Mouse (Mus musculus) heart, embryonic 12.5 days (tissue): ENCODE measurements at regions not wholly inside any gene's neighbourhood (a gene's known extent, or its start where the extent isn't known, plus 50 kb on each side); places are given as distances from the start of the nearest gene placed in this dataset.
"Not testable (repeated sequence)": the region's sequence is repeated elsewhere in the genome, so short reads cannot be mapped to it uniquely, and the experiment has no call there.

Experiments
- ATAC-seq: fragments of 200-750 bp; cut with Nextera tagmentation; 2 replicates; pipeline ENCODE4 v1.8.0; 2017; ENCODE audit warnings: moderate TSS enrichment, moderate library complexity; ENCODE audit not compliant: insufficient number of reproducible peaks, low FRiP score
- H3K27ac ChIP-seq: fragments of 300-500 bp; sonication (generic); 2 replicates; pipeline ENCODE4 v1.5.1; 2016; ENCODE audit warnings: mild to moderate bottlenecking, moderate library complexity; ENCODE audit not compliant: poor library complexity, severe bottlenecking
- H3K27me3 ChIP-seq: fragments of 300-500 bp; sonication (generic); replicated peaks from 2 replicates; pipeline ENCODE4 v1.6.1; 2016; ENCODE audit warnings: mild to moderate bottlenecking, moderate library complexity
- H3K36me3 ChIP-seq: fragments of 300-500 bp; sonication (generic); 2 replicates; pipeline ENCODE4 v1.6.1; 2016; ENCODE audit warnings: mild to moderate bottlenecking, moderate library complexity
- H3K4me1 ChIP-seq: fragments of 300-500 bp; sonication (generic); replicated peaks from 2 replicates; pipeline ENCODE4 v1.6.1; 2016; ENCODE audit warnings: mild to moderate bottlenecking
- H3K4me2 ChIP-seq: fragments of 300-500 bp; sonication (generic); 2 replicates; pipeline ENCODE4 v1.6.1; 2016; ENCODE audit warnings: mild to moderate bottlenecking, moderate library complexity
- H3K4me3 ChIP-seq: fragments of 300-500 bp; sonication (generic); 2 replicates; pipeline ENCODE4 v1.5.1; 2016; ENCODE audit warnings: mild to moderate bottlenecking
- H3K9ac ChIP-seq: fragments of 300-500 bp; sonication (generic); 2 replicates; pipeline ENCODE4 v1.6.1; 2016; ENCODE audit warnings: mild to moderate bottlenecking, moderate library complexity
- H3K9me3 ChIP-seq: fragments of 300-500 bp; sonication (generic); replicated peaks from 2 replicates; pipeline ENCODE4 v1.6.1; 2016; ENCODE audit warnings: mild to moderate bottlenecking, moderate library complexity
- WGBS: fragments of 180-500 bp; shearing (Covaris S2); methylation state at CpG from one replicate; pipeline ENCODE4 v1.1.7; 2016; 5-methylcytosine and 5-hydroxymethylcytosine counted together

- no peak overlapping the region for H3K27ac ChIP-seq
- H3K4me1 ChIP-seq: no peaks in the 10 kb centered on the region; the same call in 1 of the 2 replicates
- H3K36me3 ChIP-seq: no peaks in the 10 kb centered on the region
- no peaks in the 10 kb centered on the region for H3K27me3 ChIP-seq
- no peak overlapping the region for H3K9ac ChIP-seq
- H3K9me3 ChIP-seq: no peaks in the 10 kb centered on the region
- 73% methylated on average over 9 of the region's 9 CpGs for WGBS
- H3K4me2 ChIP-seq: no peak overlapping the region
- no peak overlapping the region for H3K4me3 ChIP-seq
- ATAC-seq: no peak
Measured at GRCm38 (mm10) chr2:171587635-171588034, 455.6 kb downstream of the Cbln4 start.

- Histone ChIP-seq H3K9me3 (no peaks in the 10 kb centered on the region), H3K4me3 (no peak overlapping the region), H3K36me3 (no peaks in the 10 kb centered on the region), H3K27ac (no peak overlapping the region), H3K9ac (no peak overlapping the region), H3K4me2 (no peak overlapping the region), H3K4me1 (no peaks in the 10 kb centered on the region), H3K27me3 (no peaks in the 10 kb centered on the region)
- WGBS: 87% methylated on average over 4 of the region's 4 CpGs
- no peak for ATAC-seq
Measured at GRCm38 (mm10) chr2:171586853-171587220, 456.4 kb downstream of the Cbln4 start.

- H3K4me3 ChIP-seq: no peak overlapping the region
- H3K9me3 ChIP-seq: no peaks in the 10 kb centered on the region
- 90% methylated on average over 6 of the region's 6 CpGs for WGBS
- no peak for ATAC-seq
- H3K36me3 ChIP-seq: no peaks in the 10 kb centered on the region
- H3K4me2 ChIP-seq: no peak overlapping the region
- H3K27me3 ChIP-seq: no peaks in the 10 kb centered on the region
- no peaks in the 10 kb centered on the region for H3K4me1 ChIP-seq
- no peak overlapping the region for H3K27ac ChIP-seq
- no peak overlapping the region for H3K9ac ChIP-seq
Measured at GRCm38 (mm10) chr2:171586217-171586852, 456.9 kb downstream of the Cbln4 start.

- WGBS: 60% methylated on average over 3 of the region's 3 CpGs
Measured at GRCm38 (mm10) chr2:171574360-171574759, 468.9 kb downstream of the Cbln4 start.

GRCm38 (mm10) chr2:171562656-171563055 lies 480.6 kb downstream of the Cbln4 start:
- H3K9ac ChIP-seq: no peak overlapping the region
- H3K36me3 ChIP-seq: no peaks in the 10 kb centered on the region
- H3K27me3 ChIP-seq: no peaks in the 10 kb centered on the region
- no peak overlapping the region for H3K4me3 ChIP-seq
- H3K4me1 ChIP-seq: no peaks in the 10 kb centered on the region
- H3K9me3 ChIP-seq: peaks cover 6% of the 10 kb centered on the region; the same call in 1 of the 2 replicates
- H3K4me2 ChIP-seq: no peak overlapping the region
- WGBS: 86% methylated on average over 5 of the region's 5 CpGs
- ATAC-seq: no peak
- H3K27ac ChIP-seq: no peak overlapping the region

More at GRCm38 (mm10) chr2:171574360-171574759, 468.9 kb downstream of the Cbln4 start:
- H3K9me3 ChIP-seq: 0 out of 2 replicates have a peak, but pooled peaks cover 2% of the 10 kb centered on the region
- H3K9ac ChIP-seq: no peak overlapping the region
- H3K36me3 ChIP-seq: no peaks in the 10 kb centered on the region
- no peak for ATAC-seq
- no peak overlapping the region for H3K27ac ChIP-seq
- no peaks in the 10 kb centered on the region for H3K4me1 ChIP-seq
- no peaks in the 10 kb centered on the region for H3K27me3 ChIP-seq
- no peak overlapping the region for H3K4me3 ChIP-seq
- H3K4me2 ChIP-seq: no peak overlapping the region

GRCm38 (mm10) chr2:171542768-171543167 lies 500.5 kb downstream of the Cbln4 start:
- 71% methylated on average over 18 of the region's 18 CpGs for WGBS

GRCm38 (mm10) chr2:171514876-171515275 lies 528.4 kb downstream of the Cbln4 start:
- H3K27ac ChIP-seq: no peak overlapping the region
- ATAC-seq: no peak
- no peaks in the 10 kb centered on the region for H3K9me3 ChIP-seq
- no peak overlapping the region for H3K4me3 ChIP-seq
- no peak overlapping the region for H3K9ac ChIP-seq
- no peak overlapping the region for H3K4me2 ChIP-seq
- H3K27me3 ChIP-seq: no peaks in the 10 kb centered on the region
- H3K4me1 ChIP-seq: no peaks in the 10 kb centered on the region
- H3K36me3 ChIP-seq: no peaks in the 10 kb centered on the region
- 85% methylated on average over 5 of the region's 5 CpGs for WGBS

More at GRCm38 (mm10) chr2:171542768-171543167, 500.5 kb downstream of the Cbln4 start:
- not testable (repeated sequence) for H3K9ac ChIP-seq, ATAC-seq, H3K4me3 ChIP-seq, H3K27me3 ChIP-seq, H3K27ac ChIP-seq, H3K36me3 ChIP-seq, H3K9me3 ChIP-seq, H3K4me2 ChIP-seq, H3K4me1 ChIP-seq

GRCm38 (mm10) chr2:171496620-171497019 lies 546.6 kb downstream of the Cbln4 start:
- Histone ChIP-seq H3K9me3 (no peaks in the 10 kb centered on the region; the same call in 1 of the 2 replicates), H3K9ac (no peak overlapping the region), H3K36me3 (no peaks in the 10 kb centered on the region), H3K27ac (no peak overlapping the region), H3K4me1 (peaks cover 7% of the 10 kb centered on the region; the same call in 1 of the 2 replicates), H3K27me3 (no peaks in the 10 kb centered on the region), H3K4me2 (no peak overlapping the region), H3K4me3 (no peak overlapping the region)
- 75% methylated on average over 4 of the region's 4 CpGs for WGBS
- ATAC-seq: no peak

- H3K27ac ChIP-seq: no peak overlapping the region
- H3K4me1 ChIP-seq: peaks cover 7% of the 10 kb centered on the region; the same call in 1 of the 2 replicates
- ATAC-seq: no peak
- no peak overlapping the region for H3K9ac ChIP-seq
- no peaks in the 10 kb centered on the region for H3K9me3 ChIP-seq
- no peaks in the 10 kb centered on the region for H3K27me3 ChIP-seq
- H3K36me3 ChIP-seq: no peaks in the 10 kb centered on the region
- WGBS: 30% methylated on average over 12 of the region's 12 CpGs
- H3K4me3 ChIP-seq: no peak overlapping the region
- no peak overlapping the region for H3K4me2 ChIP-seq
Measured at GRCm38 (mm10) chr2:171493741-171494140, 549.5 kb downstream of the Cbln4 start.

GRCm38 (mm10) chr2:171487284-171487683 lies 556.0 kb downstream of the Cbln4 start:
- Histone ChIP-seq H3K9ac (no peak overlapping the region), H3K9me3 (no peaks in the 10 kb centered on the region), H3K27ac (no peak overlapping the region), H3K27me3 (no peaks in the 10 kb centered on the region), H3K4me2 (no peak overlapping the region), H3K4me1 (peaks cover 4% of the 10 kb centered on the region; the same call in 1 of the 2 replicates), H3K36me3 (no peaks in the 10 kb centered on the region), H3K4me3 (no peak overlapping the region)
- WGBS: 86% methylated on average over 2 of the region's 2 CpGs
- ATAC-seq: no peak

- Histone ChIP-seq H3K27ac (no peak overlapping the region), H3K9me3 (peaks cover 2% of the 10 kb centered on the region; the same call in 1 of the 2 replicates), H3K4me3 (no peak overlapping the region), H3K36me3 (no peaks in the 10 kb centered on the region), H3K9ac (no peak overlapping the region), H3K4me1 (no peaks in the 10 kb centered on the region), H3K27me3 (no peaks in the 10 kb centered on the region), H3K4me2 (no peak overlapping the region)
- WGBS: 62% methylated on average over 9 of the region's 9 CpGs
- ATAC-seq: no peak
Measured at GRCm38 (mm10) chr2:171453241-171453640, 590.0 kb downstream of the Cbln4 start.

GRCm38 (mm10) chr2:171406057-171406456 lies 637.2 kb downstream of the Cbln4 start:
- H3K27me3 ChIP-seq: no peaks in the 10 kb centered on the region
- no peak overlapping the region for H3K4me3 ChIP-seq
- no peaks in the 10 kb centered on the region for H3K9me3 ChIP-seq
- no peaks in the 10 kb centered on the region for H3K36me3 ChIP-seq
- no peak overlapping the region for H3K4me2 ChIP-seq
- ATAC-seq: no peak
- H3K4me1 ChIP-seq: no peaks in the 10 kb centered on the region
- WGBS: 81% methylated on average over 2 of the region's 2 CpGs
- no peak overlapping the region for H3K27ac ChIP-seq
- no peak overlapping the region for H3K9ac ChIP-seq
